Mouse (Mus musculus) forebrain, embryonic 12.5 days (tissue): Measurements from ENCODE around the gene Wee1. TPM values are rescaled to one million over a fixed set of nuclear protein-coding genes. Genes with fewer than 3 reads are reported as not detected.
A peak's percentile ranks its signal among the peaks of the same experiment; 100 is the strongest.

ENCODE experiments used
- ATAC-seq: fragments of 200-750 bp; cut with Nextera tagmentation; 2 replicates; pipeline ENCODE4 v1.8.0; 2017; ENCODE audit warnings: moderate TSS enrichment; ENCODE audit not compliant: low FRiP score
- H3K27ac ChIP-seq: fragments of 300-500 bp; sonication (generic); 2 replicates; pipeline ENCODE4 v1.5.1; 2016; ENCODE audit warnings: mild to moderate bottlenecking
- H3K27me3 ChIP-seq: fragments of 300-500 bp; sonication (generic); 2 replicates; pipeline ENCODE4 v1.6.1; 2016; ENCODE audit warnings: mild to moderate bottlenecking
- H3K36me3 ChIP-seq: fragments of 300-500 bp; sonication (generic); replicated peaks from 2 replicates; pipeline ENCODE4 v1.6.1; 2016; ENCODE audit warnings: mild to moderate bottlenecking
- H3K4me1 ChIP-seq: fragments of 300-500 bp; sonication (generic); 2 replicates; pipeline ENCODE4 v1.6.1; 2016
- H3K4me2 ChIP-seq: fragments of 300-500 bp; sonication (generic); 2 replicates; pipeline ENCODE4 v1.6.1; 2016; ENCODE audit warnings: mild to moderate bottlenecking, moderate library complexity
- H3K4me3 ChIP-seq: fragments of 300-500 bp; sonication (generic); replicated peaks from 2 replicates; pipeline ENCODE4 v1.5.1; 2016; ENCODE audit warnings: mild to moderate bottlenecking
- H3K9ac ChIP-seq: fragments of 300-500 bp; sonication (generic); 2 replicates; pipeline ENCODE4 v1.6.1; 2016; ENCODE audit warnings: mild to moderate bottlenecking
- H3K9me3 ChIP-seq: fragments of 300-500 bp; sonication (generic); 2 replicates; pipeline ENCODE4 v1.6.1; 2016
- WGBS: fragments of 180-500 bp; shearing (Covaris S2); methylation state at CpG from one replicate; pipeline ENCODE4 v1.1.7; 2016; 5-methylcytosine and 5-hydroxymethylcytosine counted together
- polyA plus RNA-seq: library from polyadenylated mRNA; unstranded; fragments of >200 nt; fragmentation: Nextera tagmentation; extraction: Ambion mirVana; gene quantifications from 2 replicates; pipeline ENCODE4 v1.2.1, GENCODE M21; 2016

The Wee1 gene
- polyA plus RNA-seq, 1 experiment from 2014 or later, result 39.3 TPM

- Histone ChIP-seq H3K4me2 (peak overlapping the region; percentile 86), H3K9ac (peak overlapping the region; percentile 77), H3K27ac (peak overlapping the region; percentile 89), H3K27me3 (no peaks in the 10 kb centered on the region), H3K4me1 (no peaks in the 10 kb centered on the region), H3K9me3 (no peaks in the 10 kb centered on the region), H3K4me3 (peak overlapping the region; percentile 54), H3K36me3 (no peaks in the 10 kb centered on the region)
- ATAC-seq, result peak; percentile 96
- under 1% methylated on average over 20 of the region's 20 CpGs for WGBS
These were observed 42.9 kb downstream of the Wee1 start for GRCm38 (mm10) chr7:110164712-110165122.

DNA sequence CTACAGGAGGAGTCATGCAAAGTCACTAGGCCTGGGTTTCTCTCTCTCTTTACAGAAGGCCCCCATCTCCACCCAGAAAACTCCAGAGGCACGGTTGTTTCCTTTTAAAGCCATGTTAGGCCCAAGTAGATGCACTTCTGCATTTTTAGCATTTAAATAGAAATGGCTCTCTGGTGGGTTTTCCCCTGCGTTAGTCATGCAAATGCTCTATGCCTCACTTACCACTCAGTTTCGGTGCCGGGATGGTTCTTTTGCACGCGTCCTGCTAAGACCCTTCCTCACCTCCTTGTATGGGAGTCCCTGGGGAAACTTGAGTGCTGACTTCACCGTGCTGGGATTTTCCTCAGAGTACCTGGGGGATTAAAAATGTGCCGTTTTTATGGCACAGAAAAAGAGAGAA, 44.4 kb downstream of the Wee1 start:
- Histone ChIP-seq H3K27me3 (no peaks in the 10 kb centered on the region), H3K36me3 (no peaks in the 10 kb centered on the region), H3K4me2 (no peak overlapping the region), H3K4me1 (no peaks in the 10 kb centered on the region), H3K27ac (no peak overlapping the region), H3K4me3 (no peak overlapping the region), H3K9ac (no peak overlapping the region), H3K9me3 (no peaks in the 10 kb centered on the region)
- WGBS, result 69% methylated on average over 8 of the region's 8 CpGs
- ATAC-seq, result no peak

DNA sequence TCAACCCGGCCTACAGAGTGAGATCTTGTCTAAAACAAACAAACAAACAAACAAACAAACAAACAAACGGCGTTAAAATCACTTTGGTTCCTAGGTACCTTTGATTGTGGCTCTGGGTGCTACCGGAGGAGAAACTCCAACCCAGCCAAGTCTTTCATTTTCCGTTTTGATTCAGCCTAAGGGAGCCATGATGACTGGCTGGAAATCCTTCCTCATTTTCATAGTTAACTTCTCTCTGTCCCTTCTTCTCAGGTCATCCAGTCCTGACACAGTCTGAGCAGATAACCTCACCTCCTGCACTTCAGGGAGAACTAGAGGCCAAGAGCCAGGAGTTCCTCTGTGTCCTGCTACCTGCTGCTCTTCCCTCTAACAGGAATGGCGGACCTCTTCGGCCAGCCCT, 57.4 kb downstream of the Wee1 start:
- Histone ChIP-seq H3K4me1 (no peaks in the 10 kb centered on the region), H3K27me3 (no peaks in the 10 kb centered on the region)
- 90% methylated on average over 7 of the region's 7 CpGs for WGBS

GRCm38 (mm10) chr7:110180613-110181012, 58.8 kb downstream of the Wee1 start:
- ATAC-seq, result no peak
- H3K4me3 ChIP-seq, result no peak overlapping the region
- H3K4me1 ChIP-seq, result no peaks in the 10 kb centered on the region
- H3K27me3 ChIP-seq, result no peaks in the 10 kb centered on the region
- H3K36me3 ChIP-seq, result no peaks in the 10 kb centered on the region
- no peak overlapping the region for H3K9ac ChIP-seq
- no peak overlapping the region for H3K4me2 ChIP-seq
- H3K9me3 ChIP-seq, result no peaks in the 10 kb centered on the region
- H3K27ac ChIP-seq, result no peak overlapping the region

More for the DNA sequence above, 57.4 kb downstream of the Wee1 start:
- no peak overlapping the region for H3K4me3 ChIP-seq
- H3K4me2 ChIP-seq, result no peak overlapping the region
- H3K27ac ChIP-seq, result no peak overlapping the region
- no peak for ATAC-seq
- no peaks in the 10 kb centered on the region for H3K9me3 ChIP-seq
- H3K36me3 ChIP-seq, result no peaks in the 10 kb centered on the region
- H3K9ac ChIP-seq, result no peak overlapping the region

DNA sequence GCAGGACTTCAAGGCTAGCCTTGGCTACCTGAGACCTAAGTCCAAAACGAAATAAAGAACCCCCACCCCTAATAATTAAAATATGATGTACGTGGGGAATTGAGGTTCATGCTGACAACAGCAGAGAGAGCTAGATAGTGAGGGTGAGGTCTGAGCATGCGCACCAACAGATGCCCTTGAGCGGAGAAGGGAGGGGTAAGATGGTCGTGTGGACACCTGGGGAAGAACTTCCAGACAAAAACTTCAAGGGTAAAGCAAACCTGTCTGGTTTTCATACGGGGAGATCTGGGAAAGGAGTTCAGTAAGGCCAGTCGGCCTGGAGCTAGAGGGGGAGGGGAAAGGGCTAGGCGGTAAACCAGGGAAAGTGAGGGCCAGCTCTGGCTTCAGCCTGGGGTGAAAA, 59.6 kb downstream of the Wee1 start:
- no peaks in the 10 kb centered on the region for H3K36me3 ChIP-seq
- no peak for ATAC-seq
- H3K27ac ChIP-seq, result no peak overlapping the region
- H3K4me1 ChIP-seq, result no peaks in the 10 kb centered on the region
- no peaks in the 10 kb centered on the region for H3K9me3 ChIP-seq
- no peak overlapping the region for H3K4me3 ChIP-seq
- no peaks in the 10 kb centered on the region for H3K27me3 ChIP-seq
- WGBS, result 63% methylated on average over 8 of the region's 8 CpGs
- H3K4me2 ChIP-seq, result no peak overlapping the region
- H3K9ac ChIP-seq, result no peak overlapping the region

- Histone ChIP-seq H3K27ac (no peak overlapping the region), H3K4me2 (no peak overlapping the region), H3K9me3 (no peaks in the 10 kb centered on the region), H3K4me1 (no peaks in the 10 kb centered on the region), H3K27me3 (no peaks in the 10 kb centered on the region), H3K4me3 (no peak overlapping the region), H3K36me3 (no peaks in the 10 kb centered on the region), H3K9ac (no peak overlapping the region)
- 92% methylated on average over 3 of the region's 3 CpGs for WGBS
- ATAC-seq, result no peak
These were observed 62.8 kb downstream of the Wee1 start for GRCm38 (mm10) chr7:110184608-110185007.

- Histone ChIP-seq H3K4me3 (no peak overlapping the region), H3K27ac (no peak overlapping the region), H3K9ac (no peak overlapping the region), H3K4me1 (no peaks in the 10 kb centered on the region; the same call in 1 of the 2 replicates), H3K4me2 (no peak overlapping the region), H3K9me3 (no peaks in the 10 kb centered on the region), H3K36me3 (no peaks in the 10 kb centered on the region), H3K27me3 (no peaks in the 10 kb centered on the region)
- ATAC-seq, result no peak
- WGBS, result 75% methylated on average over 7 of the region's 7 CpGs
These were observed 68.1 kb downstream of the Wee1 start for GRCm38 (mm10) chr7:110189951-110190350.

Other genes with a start within 250 kb of the Wee1 start
- 52.2 and 53.6 TPM in 2 replicates for gene Dennd5a, start 161.6 kb upstream of the Wee1 start, polyA plus RNA-seq
- gene Tmem41b, start 135.1 kb upstream of the Wee1 start, polyA plus RNA-seq, result 75.8 and 78.8 TPM in 2 replicates
- gene Ipo7, start 103.8 kb upstream of the Wee1 start, polyA plus RNA-seq, result 58.6 and 61.1 TPM in 2 replicates
- gene Zfp143, start 60.8 kb upstream of the Wee1 start, polyA plus RNA-seq, result 27.8 and 31.3 TPM in 2 replicates
- 22.2 and 24.0 TPM in 2 replicates for gene Swap70, start 99.7 kb downstream of the Wee1 start, polyA plus RNA-seq